Mouse (Mus musculus) right cerebral cortex, adult 18-20 months (tissue): ENCODE data around the gene Map4k4.

ENCODE experiments used
- DNase-seq: peaks from one replicate; pipeline ENCODE4 v3.0.0; 2022; ENCODE audit warnings: mixed read lengths

The Map4k4 gene

DNA sequence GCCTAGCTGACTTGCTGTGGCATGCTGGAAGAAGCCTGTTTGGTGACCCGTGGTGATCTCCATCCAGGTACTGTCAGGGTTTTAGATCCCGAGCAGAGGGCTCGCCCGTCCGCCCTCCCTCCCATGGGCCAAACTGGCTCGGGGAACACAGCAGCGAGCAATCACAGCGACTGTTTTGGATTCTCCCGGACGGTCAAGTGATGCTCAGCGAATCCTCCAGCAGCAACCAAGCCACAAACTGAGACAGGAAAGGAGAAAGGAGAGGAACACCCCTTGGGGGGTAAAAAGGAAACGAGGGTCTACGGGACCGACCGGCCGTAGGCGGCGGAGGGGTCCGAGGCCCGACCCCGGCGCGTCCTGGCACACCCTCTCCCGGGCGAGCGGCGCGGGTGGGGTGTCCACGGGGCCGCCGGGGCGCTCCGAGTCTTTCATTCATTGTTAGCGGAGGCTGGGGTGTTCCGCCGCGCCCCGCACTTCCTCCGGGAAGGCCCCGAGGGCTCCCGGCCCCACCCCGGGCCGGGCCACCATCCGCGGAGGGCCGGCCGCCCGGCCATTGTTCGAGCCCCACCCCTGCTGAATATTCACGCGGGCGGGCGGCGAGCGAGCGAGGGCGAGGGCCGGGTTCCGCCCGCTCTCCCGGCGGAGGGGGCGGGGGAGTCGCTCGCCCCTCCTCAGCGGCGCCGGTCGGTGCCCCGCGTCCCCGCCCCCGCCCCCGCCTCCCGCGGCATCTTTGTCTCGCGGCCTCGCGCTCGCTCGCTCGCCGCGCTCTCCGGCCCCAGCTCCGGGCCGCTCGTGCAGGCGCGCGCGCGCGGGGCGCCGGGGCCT, at the start of gene Map4k4:
TSS of gene Map4k4 (plus strand) at position 733 of the 825 bp plus-strand sequence.
- peak; percentile 68 for DNase-seq

- no peak for DNase-seq
These were observed 44.8 kb upstream of the Map4k4 start for GRCm38 (mm10) chr1:39855949-39856348.

GRCm38 (mm10) chr1:39856795-39857447, 43.8 kb upstream of the Map4k4 start:
- DNase-seq, result no peak

- no peak for DNase-seq
These were observed 43.3 kb upstream of the Map4k4 start for GRCm38 (mm10) chr1:39857448-39857820.

DNA sequence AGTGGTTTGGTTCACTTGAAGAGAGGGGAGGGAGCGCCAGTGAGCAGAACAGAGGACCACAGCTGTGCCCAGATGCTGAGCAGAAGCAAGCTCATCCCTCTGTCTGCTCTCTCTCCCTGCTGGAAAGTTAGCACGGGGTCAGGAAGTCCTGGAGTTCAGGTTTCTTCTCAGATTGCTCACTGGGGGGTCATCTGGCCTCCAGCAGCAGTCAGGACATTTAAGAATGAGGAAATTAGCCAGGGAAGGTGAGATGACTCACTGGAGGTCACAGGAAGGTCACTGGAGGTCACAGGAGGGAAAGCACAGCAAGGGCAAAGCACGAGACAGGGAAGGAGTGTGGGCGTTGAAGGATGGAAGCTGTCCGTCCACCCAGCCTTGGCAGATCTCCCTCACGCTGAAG, 41.5 kb upstream of the Map4k4 start:
- DNase-seq, result no peak

DNA sequence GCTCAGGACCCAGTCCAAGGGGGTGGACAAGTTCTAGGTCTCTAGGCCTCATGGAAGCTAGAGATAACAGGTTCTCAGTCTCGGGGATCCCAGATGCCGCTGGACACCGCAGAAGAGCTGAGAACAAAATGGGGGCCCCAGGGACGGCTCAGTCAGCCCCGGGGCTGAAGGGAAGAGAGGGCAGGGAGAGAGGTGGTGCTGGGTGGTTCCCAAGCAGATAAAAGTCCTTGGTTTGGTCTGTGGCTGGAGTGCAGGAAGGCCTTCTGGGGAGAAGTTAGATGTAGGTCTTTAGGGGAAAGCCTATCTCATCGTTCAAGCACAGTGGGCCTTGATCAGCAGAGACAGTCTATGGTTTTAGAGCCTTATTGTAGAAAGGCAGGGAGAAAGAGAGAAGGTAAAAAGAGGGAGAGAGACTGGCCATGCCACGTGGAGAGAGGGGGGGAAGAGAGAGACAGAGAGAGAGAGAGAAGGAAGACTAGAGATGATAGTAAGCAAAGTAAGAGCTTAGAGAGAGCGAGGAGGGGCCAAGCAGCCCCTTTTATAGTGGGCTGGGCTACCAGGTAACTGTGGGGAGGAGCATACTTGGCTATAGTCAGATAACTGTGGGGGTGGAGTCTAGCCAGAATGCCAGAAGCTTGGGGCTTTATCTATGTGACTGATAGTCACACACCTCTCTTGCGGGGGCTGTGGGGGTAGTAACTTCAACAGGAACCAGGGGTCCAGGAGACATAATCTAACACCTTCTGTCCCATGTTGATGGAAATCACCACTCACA, 34.2 kb upstream of the Map4k4 start:
- DNase-seq, result no peak

GRCm38 (mm10) chr1:39867142-39867525, 33.6 kb upstream of the Map4k4 start:
- DNase-seq, result no peak

DNA sequence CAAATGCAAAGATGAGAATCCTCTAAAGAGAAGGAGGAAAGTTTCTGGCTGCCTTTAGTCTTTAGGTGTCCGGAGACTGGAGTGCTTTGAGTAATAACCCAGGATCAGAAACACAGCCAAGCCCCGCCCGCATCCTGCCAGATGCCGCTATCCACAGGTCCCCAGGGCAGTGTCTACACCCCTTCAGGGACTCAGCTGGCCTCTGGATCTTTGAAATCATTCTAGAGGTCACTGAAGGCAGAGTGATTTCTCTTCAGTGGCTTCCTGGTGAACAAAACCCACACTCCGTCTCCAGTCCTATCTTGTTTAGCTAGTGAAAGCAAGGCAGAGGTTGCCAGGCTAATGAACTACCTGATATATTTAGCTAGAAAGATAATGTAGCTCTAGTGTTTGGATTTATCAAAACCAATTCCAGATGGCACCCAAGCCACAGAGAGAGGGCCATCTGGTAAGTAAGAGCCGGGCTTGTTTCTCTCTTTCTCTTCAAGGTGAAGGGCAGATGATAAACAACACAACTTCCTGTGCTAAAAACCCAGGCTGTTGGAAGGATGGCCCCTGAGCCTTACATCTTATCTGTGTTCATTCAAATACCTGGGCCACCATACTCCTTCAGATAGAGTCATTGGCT, 32.6 kb upstream of the Map4k4 start:
- no peak for DNase-seq

DNA sequence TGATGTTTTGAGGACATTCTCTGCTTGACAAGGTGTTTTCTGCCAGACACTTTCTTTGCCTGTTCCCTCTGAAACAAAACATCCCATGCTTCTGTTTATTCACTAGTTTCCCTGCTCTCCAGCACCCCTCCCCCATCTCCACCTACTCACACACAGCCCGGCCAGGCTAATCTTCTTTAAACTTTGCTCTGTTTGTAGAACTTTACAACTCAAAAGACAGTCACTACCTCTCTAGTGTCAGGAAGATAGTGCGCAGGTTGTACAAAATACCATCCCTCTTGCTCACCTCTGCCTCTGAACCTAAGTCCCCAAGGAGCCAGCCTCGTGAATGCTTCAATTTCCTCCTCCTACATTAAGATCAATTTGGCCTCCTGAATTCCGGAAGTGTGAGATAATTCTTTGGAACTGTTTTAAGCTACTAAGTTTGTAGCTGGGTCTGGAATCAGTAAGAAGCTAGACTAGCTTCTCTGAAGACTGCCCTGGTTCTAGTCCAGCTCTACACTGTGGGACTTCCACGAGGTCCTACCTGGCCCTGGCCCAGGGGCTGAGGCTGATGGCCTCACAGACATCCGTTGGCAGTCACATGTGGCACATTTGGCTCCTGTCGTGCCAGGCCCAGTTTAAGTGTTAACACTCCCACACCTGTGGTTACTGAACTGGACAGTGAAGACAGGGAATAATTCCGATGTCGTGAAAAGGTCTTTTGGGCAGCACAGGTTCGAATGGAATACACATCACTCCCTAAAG, 31.7 kb upstream of the Map4k4 start:
- no peak for DNase-seq

GRCm38 (mm10) chr1:39869721-39870201, 31.0 kb upstream of the Map4k4 start:
- DNase-seq, result no peak

DNA sequence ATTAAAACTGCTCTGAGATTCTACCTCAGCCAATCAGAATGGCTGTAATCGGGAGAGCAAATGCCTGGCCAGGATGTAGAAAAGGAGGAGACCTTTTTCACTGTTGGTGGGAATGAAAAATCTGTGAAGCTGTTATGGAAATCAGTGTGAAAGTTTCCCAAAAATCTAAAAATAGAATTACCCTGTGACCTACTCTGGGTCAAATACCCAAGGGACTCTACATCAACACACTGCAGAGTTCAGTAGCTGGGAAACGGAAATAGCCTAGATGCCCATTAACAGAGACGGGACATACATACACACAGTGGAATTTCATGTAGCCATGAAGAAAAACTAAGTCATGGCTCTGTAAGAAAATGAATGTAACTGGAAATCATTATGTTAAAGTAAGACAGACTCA, 22.7 kb upstream of the Map4k4 start:
- no peak for DNase-seq

DNA sequence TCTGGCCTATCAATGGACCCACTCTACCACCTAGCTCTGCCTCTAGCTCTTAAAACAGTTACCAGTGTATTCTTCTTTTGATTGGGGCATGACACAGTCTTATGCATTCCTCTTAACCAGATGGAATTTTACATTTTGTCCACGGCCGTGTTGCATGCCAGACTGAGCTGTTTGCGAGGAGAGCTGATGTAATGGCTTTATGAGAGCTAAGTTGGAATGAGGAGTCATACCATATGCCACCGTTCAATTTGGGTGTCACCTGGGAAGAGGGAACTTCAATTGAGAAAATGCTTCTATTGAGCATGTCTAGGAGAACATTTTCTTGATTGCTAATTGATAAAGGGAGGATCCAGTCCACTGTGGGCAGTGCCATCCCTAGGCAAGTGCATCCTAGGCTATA, 18.2 kb upstream of the Map4k4 start:
- no peak for DNase-seq

DNA sequence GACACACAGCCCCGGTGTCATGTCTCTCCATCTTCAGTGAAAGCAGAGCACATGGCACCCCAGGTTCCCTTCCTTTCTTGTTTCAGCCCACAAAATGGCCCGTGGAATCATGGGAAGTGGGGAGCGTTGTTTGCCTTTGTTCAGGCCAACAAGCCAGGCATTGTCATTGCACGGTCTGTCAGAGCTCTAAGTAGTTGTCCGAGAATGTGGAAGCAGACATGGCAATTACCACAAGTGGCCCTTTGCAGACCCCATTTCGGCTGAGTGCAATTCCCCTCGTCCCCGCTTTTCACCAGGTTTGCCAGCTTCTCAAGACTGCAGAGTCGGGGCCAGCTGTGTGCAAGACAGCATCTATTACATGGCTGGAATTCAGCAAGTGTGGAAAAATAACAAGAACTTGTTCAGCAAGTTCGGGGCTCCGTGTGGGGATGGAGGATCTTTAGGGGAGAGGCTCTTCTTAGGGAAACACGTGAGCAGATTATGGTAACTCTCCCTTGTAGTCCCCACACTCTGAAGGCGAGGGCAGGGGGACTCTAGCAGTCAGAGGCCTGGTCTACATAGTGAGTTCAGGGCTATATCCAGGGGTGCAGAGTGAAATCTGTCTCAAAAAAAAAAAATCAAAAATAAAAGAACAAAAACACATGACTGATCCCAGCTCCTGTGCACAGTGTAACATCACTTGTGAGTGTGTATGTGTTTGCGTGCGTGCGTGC, 15.8 kb upstream of the Map4k4 start:
- no peak for DNase-seq

DNA sequence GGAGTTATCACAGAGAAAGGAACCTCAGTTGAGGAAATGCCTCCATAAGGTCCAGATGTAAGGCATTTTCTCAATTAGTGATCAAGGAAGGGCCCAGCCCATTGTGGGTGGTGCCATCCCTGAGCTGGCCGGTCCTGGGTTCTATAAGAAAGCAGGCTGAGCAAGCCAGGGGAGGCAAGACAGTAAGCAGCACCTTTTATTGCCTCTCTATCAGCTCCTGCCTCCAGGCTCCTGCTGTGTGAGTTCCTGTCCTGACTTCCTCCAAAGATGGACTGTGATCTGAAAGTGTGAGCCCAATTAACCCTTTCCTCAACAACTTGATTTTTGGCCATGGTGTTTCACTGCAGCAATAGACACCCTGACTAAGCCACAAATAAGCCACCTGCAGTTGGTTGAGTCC, 12.7 kb upstream of the Map4k4 start:
- DNase-seq, result no peak

GRCm38 (mm10) chr1:39889429-39889828, 11.3 kb upstream of the Map4k4 start:
- no peak for DNase-seq

GRCm38 (mm10) chr1:39889973-39890372, 10.7 kb upstream of the Map4k4 start:
- DNase-seq, result no peak

DNA sequence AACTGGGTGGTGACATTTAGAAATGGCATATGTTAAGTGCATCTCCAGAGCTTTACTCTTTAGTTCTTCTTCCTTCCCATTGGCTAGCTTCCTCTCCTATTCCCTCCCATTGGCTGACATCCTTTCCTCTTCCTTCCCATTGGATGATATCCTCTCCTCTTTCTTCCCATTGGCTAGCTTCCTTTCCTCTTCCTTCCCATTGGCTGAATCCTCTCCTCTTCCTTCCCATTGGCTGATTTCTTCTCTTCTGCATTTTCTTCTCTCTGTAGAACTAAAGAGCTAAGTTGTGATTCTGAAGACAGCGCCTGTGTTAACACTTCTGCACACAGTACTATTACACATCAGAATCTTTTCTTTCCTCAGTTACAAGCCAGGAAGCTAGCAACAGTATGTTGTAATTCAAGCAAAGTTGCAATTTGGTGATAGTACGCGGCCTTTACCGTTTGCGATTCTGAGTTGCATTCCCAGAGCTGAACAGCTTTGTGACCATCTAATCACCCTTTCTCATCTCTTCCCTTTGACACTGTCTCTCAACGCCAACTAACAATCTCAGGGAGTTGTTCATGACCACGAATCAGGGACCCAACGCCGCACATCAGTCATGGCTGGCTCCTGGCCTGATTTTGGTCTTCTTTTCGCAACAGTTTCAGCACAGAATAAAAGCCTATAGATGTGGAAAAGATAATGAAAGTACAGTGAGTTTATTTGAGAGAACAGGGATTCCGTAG, 7.4 kb upstream of the Map4k4 start:
- no peak for DNase-seq

DNA sequence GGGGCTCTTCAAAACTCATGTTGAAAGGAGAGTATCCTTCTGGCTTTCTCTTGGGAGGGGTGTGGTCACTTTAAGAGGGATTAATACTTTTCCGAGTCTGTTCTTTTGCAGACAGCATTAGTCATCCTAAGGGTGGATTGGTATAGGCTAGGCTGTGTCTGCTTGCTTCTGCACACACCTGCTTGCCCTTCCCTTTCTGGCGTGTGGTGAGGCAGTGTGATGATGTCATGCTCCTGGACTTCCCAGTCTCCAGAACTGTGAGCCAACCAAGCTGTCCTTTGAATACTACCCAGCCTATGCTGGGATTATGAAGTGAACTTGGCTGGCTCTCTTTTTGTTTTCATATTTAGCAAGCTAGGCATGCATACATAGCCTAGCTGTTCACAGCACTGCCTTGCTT, 5.6 kb upstream of the Map4k4 start:
- no peak for DNase-seq

DNA sequence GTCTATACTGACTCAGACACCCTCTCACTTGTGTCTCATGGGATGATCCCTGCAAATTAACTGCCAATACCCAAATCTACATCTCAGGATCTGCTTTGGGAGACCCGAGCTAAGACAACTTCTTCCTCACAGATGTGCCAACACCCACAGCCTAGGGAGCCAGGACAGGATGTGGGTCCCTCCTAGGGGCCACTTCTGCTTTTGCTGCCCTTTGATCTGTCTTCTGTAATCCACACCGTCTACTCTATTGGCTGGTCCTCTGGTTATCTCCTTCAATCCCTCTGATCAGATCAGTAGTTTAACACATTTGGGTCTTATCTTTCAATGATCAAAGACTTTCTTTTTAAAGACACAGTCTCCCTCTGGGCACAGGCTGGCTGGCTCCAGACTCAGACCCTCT, 5.2 kb upstream of the Map4k4 start:
- no peak for DNase-seq

- DNase-seq, result no peak
These were observed 4.1 kb upstream of the Map4k4 start for GRCm38 (mm10) chr1:39896581-39896980.

DNA sequence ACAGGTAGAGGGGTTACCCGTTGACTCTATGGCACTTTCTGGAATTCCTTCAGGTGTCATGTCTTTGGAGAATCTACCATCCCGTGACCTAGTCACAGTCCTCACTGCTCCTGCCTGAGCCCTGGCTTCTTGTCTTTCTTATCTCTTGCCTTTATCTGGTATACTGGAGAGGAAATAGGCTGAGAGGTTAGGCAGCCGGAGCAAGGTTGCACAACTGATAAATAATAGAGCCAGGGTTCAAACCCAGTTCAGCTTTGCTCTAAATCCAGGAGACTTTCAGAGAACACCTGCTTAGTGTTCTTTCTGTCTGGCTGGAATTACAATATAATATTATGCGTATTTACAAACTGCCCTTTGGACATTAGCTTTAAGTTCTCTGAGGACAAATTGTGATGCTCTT, 2.0 kb upstream of the Map4k4 start:
- DNase-seq, result no peak
